Mouse (Mus musculus): Measurements from ENCODE around the gene Slc9b1. TPM values are rescaled to one million over a fixed set of nuclear protein-coding genes. Genes with fewer than 3 reads are reported as not detected.

Slc9b1 gene
- polyA plus RNA-seq, 1 experiment from 2014 or later, result not detected

DNA sequence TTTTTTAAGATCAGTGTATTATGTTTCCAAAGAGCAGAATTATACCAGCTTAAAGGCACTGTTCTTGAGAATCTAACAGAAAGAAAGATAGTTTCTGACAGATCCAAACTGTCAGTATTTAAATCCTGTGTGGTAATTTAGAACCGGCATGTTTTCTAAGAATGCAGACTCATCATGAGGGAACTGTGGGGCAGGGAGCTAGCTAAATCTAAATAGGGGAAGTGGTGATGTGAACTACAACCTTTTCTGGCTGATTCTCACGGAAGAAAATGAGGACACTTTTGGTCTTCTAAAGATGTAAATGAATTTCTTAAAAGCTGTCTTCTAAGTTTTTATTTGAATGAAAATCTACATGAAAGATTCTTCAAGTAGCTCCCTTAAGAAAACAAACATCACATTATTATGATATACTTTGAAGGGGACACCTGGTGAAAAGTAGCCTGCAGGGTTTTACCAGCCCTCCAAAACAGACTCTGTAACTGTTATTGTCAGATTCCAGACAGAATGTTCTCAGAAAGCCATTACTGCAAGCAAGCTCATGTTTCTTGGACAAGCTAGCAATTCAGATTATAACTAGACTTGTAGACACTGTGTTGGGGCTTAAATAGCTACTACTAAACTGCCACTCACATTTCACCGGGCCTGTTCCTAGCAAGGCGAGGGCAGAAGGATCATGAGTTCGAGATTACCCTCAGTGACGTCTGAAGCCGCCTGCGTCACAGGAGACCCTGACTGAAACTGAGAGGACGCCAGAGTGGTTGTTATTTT is 72.9 kb downstream of the Slc9b1 start:
- no peak for ATAC-seq (ENCODE audit: insufficient number of reproducible peaks, low FRiP score, low TSS enrichment, low read depth)
- Histone ChIP-seq H3K4me3 (no peak overlapping the region), H3K27me3 (no peaks in the 10 kb centered on the region), H3K9me3 (no peaks in the 10 kb centered on the region), H3K9ac (no peak overlapping the region), H3K27ac (no peak overlapping the region), H3K36me3 (no peaks in the 10 kb centered on the region), H3K4me1 (peaks cover 12% of the 10 kb centered on the region; the same call in 1 of the 2 replicates), H3K4me2 (no peak overlapping the region)
- WGBS, result 73% methylated on average over 9 of the region's 9 CpGs

DNA sequence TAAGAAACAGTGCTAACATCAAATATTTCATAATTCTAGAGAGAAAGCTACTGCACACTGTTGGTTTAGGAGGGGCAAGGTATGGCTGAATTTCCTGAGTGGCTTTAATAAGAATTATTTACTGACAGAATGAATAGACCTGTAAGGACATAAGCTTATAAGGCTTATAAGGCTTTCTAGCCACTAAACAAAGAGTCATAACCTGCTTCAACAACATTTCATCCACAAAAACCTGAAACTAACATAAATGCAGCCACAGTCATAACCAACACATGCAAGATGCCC is 73.4 kb downstream of the Slc9b1 start:
- Histone ChIP-seq H3K4me1 (peaks cover 12% of the 10 kb centered on the region; the same call in 1 of the 2 replicates), H3K27ac (no peak overlapping the region), H3K4me2 (no peak overlapping the region), H3K27me3 (no peaks in the 10 kb centered on the region), H3K9ac (no peak overlapping the region), H3K9me3 (no peaks in the 10 kb centered on the region), H3K4me3 (no peak overlapping the region), H3K36me3 (no peaks in the 10 kb centered on the region)
- no peak for ATAC-seq (ENCODE audit: insufficient number of reproducible peaks, low FRiP score, low TSS enrichment, low read depth)

DNA sequence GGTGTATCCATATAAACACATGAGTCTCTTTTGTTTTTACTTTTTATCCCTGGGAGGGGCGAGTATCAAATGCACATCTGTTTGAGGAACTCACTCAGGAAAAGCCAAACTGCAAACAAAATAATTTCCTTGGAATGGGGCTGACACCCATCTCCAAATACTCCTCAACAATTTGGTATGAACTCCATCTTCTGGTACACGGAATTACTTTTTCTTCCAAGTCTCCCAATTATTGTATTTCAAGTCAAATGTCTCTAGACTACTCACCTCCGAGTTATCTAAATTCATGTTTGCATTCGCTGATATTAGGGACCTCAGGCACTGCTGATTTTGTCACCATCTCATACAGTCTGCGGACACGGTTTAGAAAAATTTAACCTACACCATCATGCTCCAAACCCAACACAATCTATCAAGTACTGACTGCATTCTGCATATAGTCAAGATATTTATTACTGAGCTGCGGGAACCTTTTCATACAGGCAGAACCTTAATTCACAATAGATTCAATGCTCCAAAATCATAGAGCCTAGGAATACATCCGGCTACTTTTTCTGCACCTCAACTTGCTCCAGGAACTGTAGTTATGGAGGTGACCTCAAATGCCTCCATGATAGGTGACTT is 74.5 kb downstream of the Slc9b1 start:
- H3K4me2 ChIP-seq, result peak overlapping the region; percentile 67
- H3K36me3 ChIP-seq, result no peaks in the 10 kb centered on the region
- H3K27ac ChIP-seq, result peak overlapping the region; percentile 96
- WGBS, result 22% methylated on average over 8 of the region's 8 CpGs
- peak overlapping the region; percentile 79 for H3K4me3 ChIP-seq
- no peaks in the 10 kb centered on the region for H3K9me3 ChIP-seq
- H3K4me1 ChIP-seq, result peaks cover 12% of the 10 kb centered on the region; the same call in 1 of the 2 replicates
- peak overlapping the region; percentile 76; the same call in 1 of the 2 replicates for H3K9ac ChIP-seq
- H3K27me3 ChIP-seq, result no peaks in the 10 kb centered on the region
- ATAC-seq (ENCODE audit: insufficient number of reproducible peaks, low FRiP score, low TSS enrichment, low read depth), result no peak

GRCm38 (mm10) chr3:135422856-135423607 is 75.2 kb downstream of the Slc9b1 start:
- H3K4me2 ChIP-seq, result peak overlapping the region; percentile 67
- WGBS, result under 1% methylated on average over 98 of the region's 103 CpGs

GRCm38 (mm10) chr3:135423608-135424212 is 75.9 kb downstream of the Slc9b1 start, which contains the start of gene Cisd2:
TSS of gene Cisd2 (minus strand) at chr3:135423925.
- peak within 1 kb of the TSS; percentile 79 for H3K4me3 ChIP-seq
- ATAC-seq (ENCODE audit: insufficient number of reproducible peaks, low FRiP score, low TSS enrichment, low read depth), result no peak
- no peaks in the 10 kb centered on the region for H3K27me3 ChIP-seq
- 3% methylated on average over 8 of the region's 8 CpGs for WGBS
- H3K9ac ChIP-seq, result peak within 1 kb of the TSS; percentile 76
- peak within 1 kb of the TSS; percentile 67 for H3K4me2 ChIP-seq
- no peaks in the 10 kb centered on the region for H3K9me3 ChIP-seq
- peak within 1 kb of the TSS; percentile 96 for H3K27ac ChIP-seq
- H3K4me1 ChIP-seq, result peaks cover 12% of the 10 kb centered on the region; the same call in 1 of the 2 replicates
- H3K36me3 ChIP-seq, result peaks cover 9% of the 10 kb centered on the region; the same call in 1 of the 2 replicates

More at GRCm38 (mm10) chr3:135422856-135423607, 75.2 kb downstream of the Slc9b1 start:
- Histone ChIP-seq H3K4me1 (peaks cover 12% of the 10 kb centered on the region; the same call in 1 of the 2 replicates), H3K9ac (peak overlapping the region; percentile 76), H3K9me3 (no peaks in the 10 kb centered on the region), H3K4me3 (peak overlapping the region; percentile 79), H3K36me3 (peaks cover 4% of the 10 kb centered on the region; the same call in 1 of the 2 replicates), H3K27me3 (no peaks in the 10 kb centered on the region), H3K27ac (peak overlapping the region; percentile 96)
- ATAC-seq (ENCODE audit: insufficient number of reproducible peaks, low FRiP score, low TSS enrichment, low read depth), result peak; percentile 97

- H3K4me1 ChIP-seq, result peaks cover 8% of the 10 kb centered on the region
- H3K9ac ChIP-seq, result 0 out of 2 replicates have a peak overlapping the region, but pooled peaks have one; percentile 54
- H3K9me3 ChIP-seq, result no peaks in the 10 kb centered on the region
- H3K36me3 ChIP-seq, result no peaks in the 10 kb centered on the region
- no peak for ATAC-seq (ENCODE audit: insufficient number of reproducible peaks, low FRiP score, low TSS enrichment, low read depth)
- peak overlapping the region; percentile 44 for H3K4me2 ChIP-seq
- peak overlapping the region; percentile 81 for H3K4me3 ChIP-seq
- H3K27me3 ChIP-seq, result no peaks in the 10 kb centered on the region
- WGBS, result 40% methylated on average over 14 of the region's 14 CpGs
- H3K27ac ChIP-seq, result peak overlapping the region; percentile 100
Measured at GRCm38 (mm10) chr3:135436901-135437616, 89.2 kb downstream of the Slc9b1 start.

GRCm38 (mm10) chr3:135437758-135438495 is 90.1 kb downstream of the Slc9b1 start, which contains the start of gene Ube2d3:
TSS of gene Ube2d3 (plus strand) at chr3:135438149.
- H3K4me1 ChIP-seq, result peaks cover 8% of the 10 kb centered on the region
- H3K36me3 ChIP-seq, result no peaks in the 10 kb centered on the region
- peak within 1 kb of the TSS; percentile 81 for H3K4me3 ChIP-seq
- no peaks in the 10 kb centered on the region for H3K27me3 ChIP-seq
- H3K27ac ChIP-seq, result peak within 1 kb of the TSS; percentile 100
- H3K9me3 ChIP-seq, result no peaks in the 10 kb centered on the region
- peak; percentile 96 for ATAC-seq (ENCODE audit: insufficient number of reproducible peaks, low FRiP score, low TSS enrichment, low read depth)
- 0% methylated on average over 55 of the region's 56 CpGs for WGBS
- peak within 1 kb of the TSS; percentile 95 for H3K9ac ChIP-seq
- H3K4me2 ChIP-seq, result peak within 1 kb of the TSS; percentile 44

DNA sequence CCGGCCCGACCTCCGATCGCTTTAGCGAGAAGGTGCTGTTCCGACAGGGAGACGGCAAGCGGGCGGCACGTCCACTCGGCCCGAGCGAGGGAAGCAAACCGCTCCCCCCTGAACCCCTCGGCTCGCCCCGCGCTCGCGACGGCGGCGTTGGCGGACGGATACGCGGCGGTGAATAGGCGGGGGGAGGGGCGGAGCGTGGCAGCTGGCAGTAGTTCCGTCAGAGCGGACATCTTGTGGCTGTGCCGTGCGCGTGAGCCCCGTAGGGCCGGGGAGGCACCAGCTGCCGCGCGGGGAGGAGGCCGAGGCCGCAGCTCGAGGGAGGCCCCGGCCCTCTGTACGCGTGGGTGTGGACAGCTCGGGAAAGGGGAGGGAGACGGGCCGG is 90.7 kb downstream of the Slc9b1 start:
- ATAC-seq (ENCODE audit: insufficient number of reproducible peaks, low FRiP score, low TSS enrichment, low read depth), result peak; percentile 77
- H3K27ac ChIP-seq, result peak overlapping the region; percentile 100
- no peaks in the 10 kb centered on the region for H3K36me3 ChIP-seq
- H3K4me1 ChIP-seq, result peaks cover 12% of the 10 kb centered on the region
- no peaks in the 10 kb centered on the region for H3K27me3 ChIP-seq
- peak overlapping the region; percentile 95 for H3K9ac ChIP-seq
- peak overlapping the region; percentile 81 for H3K4me3 ChIP-seq
- H3K9me3 ChIP-seq, result no peaks in the 10 kb centered on the region
- H3K4me2 ChIP-seq, result 0 out of 2 replicates have a peak overlapping the region, but pooled peaks have one; percentile 10
- 0% methylated on average over 46 of the region's 50 CpGs for WGBS

DNA sequence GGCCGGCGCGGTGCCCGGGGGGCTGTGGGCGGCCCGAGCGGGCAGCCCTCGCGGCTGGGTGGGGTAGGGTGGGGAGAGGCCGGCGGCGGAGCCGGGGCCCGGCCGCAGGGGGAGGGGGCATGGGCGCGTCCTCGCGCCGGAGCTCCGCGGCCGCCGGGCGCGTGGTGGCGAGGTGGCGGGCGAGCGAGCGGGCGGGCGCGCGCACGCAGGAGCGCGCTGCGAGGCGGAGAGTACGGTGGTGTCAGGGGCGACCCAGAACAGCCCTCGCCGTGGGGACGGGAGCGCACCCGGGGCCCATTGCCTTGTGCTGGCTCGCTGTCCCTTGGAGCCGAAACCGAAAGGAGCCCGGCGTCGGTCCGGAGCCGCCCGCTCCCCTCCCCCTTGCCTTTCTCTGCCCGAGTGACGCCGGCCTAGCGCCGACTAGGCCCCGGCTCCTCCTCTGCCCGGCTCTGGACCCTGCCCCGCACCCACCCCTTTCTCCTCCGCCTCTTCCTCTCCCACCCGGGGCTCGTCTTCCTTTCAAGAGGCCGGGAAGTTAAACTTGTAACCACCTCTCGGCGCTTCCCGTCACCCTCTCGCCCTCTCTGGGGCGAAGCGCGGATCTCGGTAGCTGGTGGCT is 91.2 kb downstream of the Slc9b1 start:
- ATAC-seq (ENCODE audit: insufficient number of reproducible peaks, low FRiP score, low TSS enrichment, low read depth), result peak; percentile 70
- peaks cover 12% of the 10 kb centered on the region for H3K4me1 ChIP-seq
- no peaks in the 10 kb centered on the region for H3K27me3 ChIP-seq
- peak overlapping the region; percentile 81 for H3K4me3 ChIP-seq
- peak overlapping the region; percentile 95 for H3K9ac ChIP-seq
- H3K27ac ChIP-seq, result peak overlapping the region; percentile 100
- WGBS, result under 1% methylated on average over 47 of the region's 76 CpGs
- peak overlapping the region; percentile 60 for H3K4me2 ChIP-seq
- 0 out of 2 replicates have a peak, but pooled peaks cover 2% of the 10 kb centered on the region for H3K36me3 ChIP-seq
- no peaks in the 10 kb centered on the region for H3K9me3 ChIP-seq

DNA sequence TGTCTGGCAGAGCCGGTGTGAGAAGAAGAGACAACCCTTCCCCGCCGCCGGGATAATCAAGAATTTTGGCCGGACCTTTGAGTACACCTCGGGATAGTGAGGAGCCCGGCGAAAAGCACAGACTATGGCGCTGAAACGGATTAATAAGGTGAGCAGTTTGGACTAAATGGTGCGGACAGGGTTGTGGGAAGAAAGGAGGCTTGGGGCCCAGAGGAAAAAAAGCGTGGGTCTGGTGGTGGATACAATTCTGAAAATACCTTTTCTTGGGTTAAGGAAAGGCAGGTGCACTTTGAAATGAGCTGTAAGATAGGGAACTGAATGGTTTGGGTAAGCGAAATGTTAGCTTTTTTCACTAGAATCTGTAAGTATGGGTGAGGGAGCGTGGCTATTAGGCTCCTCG is 91.8 kb downstream of the Slc9b1 start:
- no peak for ATAC-seq (ENCODE audit: insufficient number of reproducible peaks, low FRiP score, low TSS enrichment, low read depth)
- Histone ChIP-seq H3K4me2 (peak overlapping the region; percentile 60), H3K9ac (peak overlapping the region; percentile 95), H3K4me3 (peak overlapping the region; percentile 81), H3K4me1 (peaks cover 12% of the 10 kb centered on the region), H3K9me3 (no peaks in the 10 kb centered on the region), H3K36me3 (0 out of 2 replicates have a peak, but pooled peaks cover 2% of the 10 kb centered on the region), H3K27ac (peak overlapping the region; percentile 100), H3K27me3 (no peaks in the 10 kb centered on the region)
- 2% methylated on average over 15 of the region's 15 CpGs for WGBS
